Mouse (Mus musculus): Measurements from ENCODE around the gene Clpb. TPM values are rescaled to one million over a fixed set of nuclear protein-coding genes. Genes with fewer than 3 reads are reported as not detected.

The Clpb gene
- polyA plus RNA-seq (2012) = 22.5 and 25.8 TPM in 2 replicates

DNA sequence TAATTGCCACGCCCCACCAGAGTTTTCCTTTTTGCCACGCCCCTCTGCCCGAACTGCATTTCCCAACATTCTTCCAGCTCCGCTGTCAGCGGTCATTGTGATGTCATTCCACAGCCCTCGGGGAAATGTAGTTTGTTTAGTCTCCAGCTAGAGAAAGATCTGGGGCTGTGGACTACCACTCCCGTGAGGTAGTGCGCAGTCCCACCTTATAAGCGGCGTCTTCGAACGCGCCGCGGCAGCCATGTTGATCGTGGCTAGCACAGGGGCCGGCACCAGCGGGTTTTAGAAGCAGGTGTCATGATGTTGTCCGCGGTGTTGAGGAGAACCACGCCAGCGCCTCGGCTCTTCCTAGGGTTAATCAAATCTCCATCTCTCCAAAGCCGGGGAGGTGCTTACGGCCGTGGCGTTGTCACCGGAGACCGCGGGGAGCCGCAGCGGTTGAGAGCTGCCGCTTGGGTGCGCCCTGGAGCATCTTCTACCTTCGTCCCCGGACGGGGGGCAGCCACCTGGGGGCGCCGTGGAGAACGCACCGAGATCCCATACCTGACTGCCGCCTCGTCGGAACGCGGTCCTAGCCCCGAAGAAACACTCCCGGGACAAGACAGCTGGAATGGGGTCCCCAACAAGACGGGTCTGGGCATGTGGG lies at the start of gene Clpb:
Gene Clpb, plus strand, starts transcription at position 120 of the 646 bp plus-strand sequence.

DNA sequence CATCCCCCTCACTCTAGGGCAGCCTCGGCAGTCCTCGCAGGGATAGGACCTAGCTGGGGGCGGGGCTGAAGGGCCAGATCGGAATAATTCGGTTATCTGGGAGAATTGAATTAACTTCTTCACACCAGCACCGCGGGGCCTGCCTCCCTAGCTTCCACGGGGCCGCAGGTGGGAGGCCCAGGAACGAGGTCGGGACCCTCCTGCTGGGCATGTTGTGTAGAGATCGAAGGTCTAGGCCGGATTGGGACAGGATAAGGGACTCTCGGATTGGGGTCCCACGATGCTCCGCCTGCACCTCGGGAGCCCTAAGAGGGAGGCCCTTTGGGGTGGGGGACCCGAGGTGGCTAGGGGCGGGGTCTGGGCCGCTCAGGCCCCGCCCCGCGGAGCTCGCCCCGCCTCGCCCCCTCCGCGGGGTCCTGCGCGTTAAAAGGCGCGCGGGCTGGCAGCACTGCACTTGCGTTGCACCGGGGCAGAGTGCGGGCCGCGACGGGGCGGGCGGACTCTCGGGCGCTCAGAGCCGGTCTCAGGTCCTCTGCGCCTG lies 154.5 kb downstream of the Clpb start, which contains the start of gene Phox2a:
Gene Phox2a, plus strand, starts transcription at position 453 of the 541 bp plus-strand sequence.

DNA sequence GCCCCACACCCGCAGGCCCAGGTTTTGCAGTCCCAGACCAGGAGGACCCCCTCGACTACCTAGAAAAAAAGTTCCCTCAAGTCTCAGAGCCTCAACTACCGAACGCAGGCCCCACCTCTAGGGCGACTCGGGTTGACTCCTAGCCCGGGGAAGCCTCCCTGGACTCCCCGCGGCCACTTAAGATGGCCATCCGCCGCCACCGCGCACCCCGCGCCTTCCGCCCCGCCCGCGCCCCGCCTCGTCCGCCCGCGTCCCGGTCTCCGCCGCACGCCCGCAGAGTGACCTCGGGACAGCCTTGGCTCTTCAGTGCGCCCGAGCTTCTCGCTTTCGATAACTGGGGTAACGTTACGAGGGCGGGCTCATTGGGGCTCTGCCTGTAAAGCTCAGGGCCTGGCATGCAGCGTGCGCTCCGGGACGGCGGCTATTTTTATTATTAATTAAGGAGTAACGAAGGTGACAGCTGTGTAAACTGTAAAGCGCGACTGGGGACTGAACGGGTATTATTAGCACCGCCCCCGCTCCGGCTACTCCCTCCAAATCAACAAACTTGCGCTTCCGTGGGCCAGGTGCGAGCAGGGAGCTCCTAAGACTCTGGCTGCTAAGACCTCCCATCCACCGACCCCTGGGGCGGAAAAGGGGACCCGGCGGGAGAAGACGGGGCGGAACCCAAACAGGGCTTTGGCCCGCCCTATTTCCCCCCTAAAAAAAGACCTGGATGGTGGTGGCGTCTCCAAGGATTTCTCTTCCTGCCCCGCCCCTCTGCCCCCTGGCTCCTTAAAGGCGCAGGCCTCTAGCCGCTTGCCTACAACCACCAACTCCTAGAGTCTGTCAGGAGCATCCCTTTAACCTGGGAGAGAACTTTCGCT lies 174.4 kb downstream of the Clpb start, which contains the start of gene Inppl1:
Gene Inppl1, minus strand, starts transcription at position 624 of the 866 bp plus-strand sequence.

Other genes with a start within 250 kb of the Clpb start
- gene Pde2a, start 241.9 kb upstream of the Clpb start, polyA plus RNA-seq (2012) = 6.5 and 8.8 TPM in 2 replicates
- gene Art2b, start 78.0 kb upstream of the Clpb start, polyA plus RNA-seq (2012) = 0.04 TPM in 1 of 2 replicates, not detected in the other
- 0.07 and 0.09 TPM in 2 replicates for gene Phox2a, start 154.7 kb downstream of the Clpb start, polyA plus RNA-seq (2012)
- gene Inppl1, start 174.6 kb downstream of the Clpb start, polyA plus RNA-seq (2012) = 11.8 and 13.7 TPM in 2 replicates
- gene Folr2, start 193.6 kb downstream of the Clpb start, polyA plus RNA-seq (2012) = not detected in 2 replicates
- 18.9 and 25.1 TPM in 2 replicates for gene Anapc15, start 200.1 kb downstream of the Clpb start, polyA plus RNA-seq (2012)
- 0.10 and 0.11 TPM in 2 replicates for gene Folr1, start 207.2 kb downstream of the Clpb start, polyA plus RNA-seq (2012)
- 98.1 and 126 TPM in 2 replicates for gene Lamtor1, start 242.3 kb downstream of the Clpb start, polyA plus RNA-seq (2012)
- 0.03 and 0.08 TPM in 2 replicates for gene Tomt, start 242.7 kb downstream of the Clpb start, polyA plus RNA-seq (2012)